Mouse (Mus musculus) limb, embryonic 14.5 days (tissue): ENCODE measurements around the gene Esyt1. TPM values are rescaled to one million over a fixed set of nuclear protein-coding genes. Genes with fewer than 3 reads are reported as not detected.

ENCODE experiments used
- ATAC-seq: fragments of 200-750 bp; cut with Nextera tagmentation; 2 replicates; pipeline ENCODE4 v1.8.0; 2017; ENCODE audit warnings: low read depth, moderate number of reproducible peaks, moderate TSS enrichment; ENCODE audit not compliant: low FRiP score
- DNase-seq: peaks from one replicate; pipeline ENCODE4 v3.0.0-alpha.2; 2015; ENCODE audit warnings: low spot score
- H3K27ac ChIP-seq: fragments of 300-500 bp; sonication (generic); replicated peaks from 2 replicates; pipeline ENCODE4 v1.5.1; 2014; ENCODE audit warnings: low read depth, mild to moderate bottlenecking, low read length, moderate library complexity, mixed read lengths
- H3K27me3 ChIP-seq: fragments of 300-500 bp; sonication (generic); 2 replicates; pipeline ENCODE4 v1.6.1; 2014; ENCODE audit warnings: low read length, mixed read lengths; ENCODE audit not compliant: control insufficient read depth, insufficient read depth
- H3K36me3 ChIP-seq: fragments of 300-500 bp; sonication (generic); 2 replicates; pipeline ENCODE4 v1.6.1; 2014; ENCODE audit warnings: mild to moderate bottlenecking, low read length, moderate library complexity, mixed read lengths; ENCODE audit not compliant: control insufficient read depth, insufficient read depth
- H3K4me1 ChIP-seq: fragments of 300-500 bp; sonication (generic); 2 replicates; pipeline ENCODE4 v1.6.1; 2014; ENCODE audit warnings: antibody characterized with exemption, low read length, mixed read lengths; ENCODE audit not compliant: control insufficient read depth, insufficient read depth
- H3K4me2 ChIP-seq: fragments of 300-500 bp; sonication (generic); replicated peaks from 2 replicates; pipeline ENCODE4 v1.6.1; 2014; ENCODE audit warnings: low read depth, mild to moderate bottlenecking, low read length, moderate library complexity; ENCODE audit not compliant: severe bottlenecking
- H3K4me3 ChIP-seq: fragments of 300-500 bp; sonication (generic); replicated peaks from 2 replicates; pipeline ENCODE4 v1.5.1; 2014; ENCODE audit warnings: low read length
- H3K9ac ChIP-seq: fragments of 300-500 bp; sonication (generic); 2 replicates; pipeline ENCODE4 v1.6.1; 2014; ENCODE audit warnings: mild to moderate bottlenecking, low read depth, low read length, moderate library complexity; ENCODE audit not compliant: severe bottlenecking
- H3K9me3 ChIP-seq: fragments of 300-500 bp; sonication (generic); 2 replicates; pipeline ENCODE4 v1.6.1; 2016; ENCODE audit warnings: low read length; ENCODE audit not compliant: control insufficient read depth
- POLR2A ChIP-seq: fragments of 200-500 bp; IDR thresholded peaks from 2 replicates; pipeline ENCODE4 v1.8.0; 2012; ENCODE audit warnings: inconsistent platforms, mild to moderate bottlenecking, moderate library complexity, borderline replicate concordance; ENCODE audit not compliant: insufficient read depth, insufficient read length; ENCODE audit errors: extremely low read depth
- WGBS: fragments of 180-500 bp; shearing (Covaris S2); extraction: QIAGEN DNeasy Blood & Tissue Kit; methylation state at CpG from one replicate; pipeline ENCODE4 v1.1.7; 2014; 5-methylcytosine and 5-hydroxymethylcytosine counted together
- polyA plus RNA-seq, 2 experiments: library from polyadenylated mRNA; depleted of rRNA in 1 of 2; stranded (reverse) in 1 of 2; unstranded in 1 of 2; fragments of >200 nt; fragmentation: Nextera tagmentation in 1 of 2; extraction: Ambion mirVana in 1 of 2; gene quantifications; 2 replicates each; pipeline versions ENCODE4 v1.2.1 to v1.2.3; 2012 to 2014

Esyt1 gene
- polyA plus RNA-seq (2012; rRNA removed), result 51.3 and 59.6 TPM in 2 replicates
- 35.8 and 37.9 TPM in 2 replicates for polyA plus RNA-seq (2014; fragmentation: Nextera tagmentation; extraction: Ambion mirVana)

- peaks cover 13% of the 10 kb centered on the region for H3K36me3 ChIP-seq
- peak within 1 kb of the TSS; percentile 74 for H3K9ac ChIP-seq
- H3K4me1 ChIP-seq, result 0 out of 2 replicates have a peak, but pooled peaks cover 10% of the 10 kb centered on the region
- peak within 1 kb of the TSS; percentile 96 for H3K4me2 ChIP-seq
- peak within 1 kb of the TSS; percentile 64; the same call in 1 of the 2 replicates for H3K27ac ChIP-seq
- no peaks in the 10 kb centered on the region for H3K9me3 ChIP-seq
- H3K27me3 ChIP-seq, result no peaks in the 10 kb centered on the region
- peak; percentile 71; the same call in 1 of the 2 replicates for TF ChIP-seq POLR2A
- WGBS, result under 1% methylated on average over 37 of the region's 37 CpGs
- ATAC-seq (peak; percentile 97), DNase-seq (peak; percentile 98)
- peak within 1 kb of the TSS; percentile 69 for H3K4me3 ChIP-seq
These were observed at the start of gene Esyt1 for GRCm38 (mm10) chr10:128525671-128526308. Gene Esyt1, minus strand, starts transcription at chr10:128525871.

- H3K9me3 ChIP-seq, result no peaks in the 10 kb centered on the region
- H3K27ac ChIP-seq, result no peak overlapping the region
- H3K9ac ChIP-seq, result no peak overlapping the region
- no peak overlapping the region for H3K4me3 ChIP-seq
- H3K4me2 ChIP-seq, result no peak overlapping the region
- 99% methylated on average over 2 of the region's 2 CpGs for WGBS
- ATAC-seq (no peak), DNase-seq (no peak)
- TF ChIP-seq POLR2A, result no peak
- no peaks in the 10 kb centered on the region for H3K4me1 ChIP-seq
- 0 out of 2 replicates have a peak, but pooled peaks cover 3% of the 10 kb centered on the region for H3K36me3 ChIP-seq
- H3K27me3 ChIP-seq, result no peaks in the 10 kb centered on the region
These were observed 49.4 kb upstream of the Esyt1 start for GRCm38 (mm10) chr10:128575063-128575462.

GRCm38 (mm10) chr10:128565788-128566531, 40.3 kb upstream of the Esyt1 start, which contains the start of gene Pa2g4:
Gene Pa2g4, minus strand, starts transcription at chr10:128565987.
- TF ChIP-seq POLR2A, result peak; percentile 68; the same call in 1 of the 2 replicates
- H3K27me3 ChIP-seq, result no peaks in the 10 kb centered on the region
- ATAC-seq (peak; percentile 96), DNase-seq (peak; percentile 98)
- peak within 1 kb of the TSS; percentile 88 for H3K4me3 ChIP-seq
- peak within 1 kb of the TSS; percentile 87 for H3K27ac ChIP-seq
- H3K4me2 ChIP-seq, result peak within 1 kb of the TSS; percentile 89
- H3K36me3 ChIP-seq, result peaks cover 26% of the 10 kb centered on the region
- H3K9me3 ChIP-seq, result no peaks in the 10 kb centered on the region
- peak within 1 kb of the TSS; percentile 94 for H3K9ac ChIP-seq
- H3K4me1 ChIP-seq, result peaks cover 8% of the 10 kb centered on the region
- 0% methylated on average over 48 of the region's 58 CpGs for WGBS

GRCm38 (mm10) chr10:128565206-128565787, 39.6 kb upstream of the Esyt1 start:
- peak overlapping the region; percentile 88 for H3K4me3 ChIP-seq
- peaks cover 8% of the 10 kb centered on the region for H3K4me1 ChIP-seq
- H3K9me3 ChIP-seq, result no peaks in the 10 kb centered on the region
- H3K27me3 ChIP-seq, result no peaks in the 10 kb centered on the region
- peak overlapping the region; percentile 87 for H3K27ac ChIP-seq
- H3K4me2 ChIP-seq, result peak overlapping the region; percentile 89
- DNase-seq (peak; percentile 7), ATAC-seq (peak; percentile 3)
- H3K9ac ChIP-seq, result peak overlapping the region; percentile 94
- WGBS, result under 1% methylated on average over 39 of the region's 46 CpGs
- no peak for TF ChIP-seq POLR2A
- peaks cover 33% of the 10 kb centered on the region for H3K36me3 ChIP-seq

- WGBS, result 90% methylated on average over 6 of the region's 6 CpGs
- H3K9me3 ChIP-seq, result no peaks in the 10 kb centered on the region
- ATAC-seq (no peak), DNase-seq (no peak)
- H3K4me1 ChIP-seq, result peaks cover 8% of the 10 kb centered on the region
- H3K4me2 ChIP-seq, result no peak overlapping the region
- H3K4me3 ChIP-seq, result no peak overlapping the region
- no peak for TF ChIP-seq POLR2A
- H3K9ac ChIP-seq, result no peak overlapping the region
- H3K27ac ChIP-seq, result no peak overlapping the region
- H3K27me3 ChIP-seq, result no peaks in the 10 kb centered on the region
- H3K36me3 ChIP-seq, result peaks cover 50% of the 10 kb centered on the region
These were observed 37.9 kb upstream of the Esyt1 start for GRCm38 (mm10) chr10:128563544-128563943.
